Mouse (Mus musculus): Measurements from ENCODE around the gene Tmem131. TPM values are rescaled to one million over a fixed set of nuclear protein-coding genes. Genes with fewer than 3 reads are reported as not detected.

Gene Tmem131
- polyA plus RNA-seq (2016; fragmentation: Nextera tagmentation; extraction: Ambion mirVana), result 15.6 and 17.4 TPM in 2 replicates

- no peak for ATAC-seq (ENCODE audit: insufficient number of reproducible peaks, insufficient read depth, low FRiP score, low TSS enrichment, low read depth)
- 70% methylated on average over 5 of the region's 5 CpGs for WGBS
- H3K9me3 ChIP-seq, result no peaks in the 10 kb centered on the region
- no peak within 1 kb of the TSS for H3K4me3 ChIP-seq (replicated peaks)
- H3K4me1 ChIP-seq (replicated peaks), result peaks cover 3% of the 10 kb centered on the region; the same call in 1 of the 2 replicates
- no peak within 1 kb of the TSS for H3K4me2 ChIP-seq
- H3K27me3 ChIP-seq, result no peaks in the 10 kb centered on the region
- H3K9ac ChIP-seq (replicated peaks), result no peak within 1 kb of the TSS
- H3K27ac ChIP-seq, result no peak within 1 kb of the TSS
- no peaks in the 10 kb centered on the region for H3K36me3 ChIP-seq
Measured at GRCm38 (mm10) chr1:36943653-36944052, at the start of gene Tmem131. Gene Tmem131, minus strand, starts transcription at chr1:36943666.

GRCm38 (mm10) chr1:36988561-36988960, 45.1 kb upstream of the Tmem131 start:
- Histone ChIP-seq H3K27ac (no peak overlapping the region), H3K4me2 (no peak overlapping the region), H3K9ac (replicated peaks) (no peak overlapping the region), H3K36me3 (no peaks in the 10 kb centered on the region), H3K27me3 (no peaks in the 10 kb centered on the region), H3K4me1 (replicated peaks) (peaks cover 9% of the 10 kb centered on the region; the same call in 1 of the 2 replicates), H3K4me3 (replicated peaks) (no peak overlapping the region), H3K9me3 (no peaks in the 10 kb centered on the region)
- no peak for ATAC-seq (ENCODE audit: insufficient number of reproducible peaks, insufficient read depth, low FRiP score, low TSS enrichment, low read depth)
- WGBS, result 65% methylated on average over 6 of the region's 6 CpGs

- H3K4me1 ChIP-seq (replicated peaks), result peaks cover 10% of the 10 kb centered on the region; the same call in 1 of the 2 replicates
- no peaks in the 10 kb centered on the region for H3K36me3 ChIP-seq
- no peak for ATAC-seq (ENCODE audit: insufficient number of reproducible peaks, insufficient read depth, low FRiP score, low TSS enrichment, low read depth)
- no peak overlapping the region for H3K4me3 ChIP-seq (replicated peaks)
- WGBS, result 82% methylated on average over 6 of the region's 6 CpGs
- H3K9me3 ChIP-seq, result no peaks in the 10 kb centered on the region
- no peaks in the 10 kb centered on the region for H3K27me3 ChIP-seq
- no peak overlapping the region for H3K27ac ChIP-seq
- no peak overlapping the region for H3K9ac ChIP-seq (replicated peaks)
- no peak overlapping the region for H3K4me2 ChIP-seq
Measured at GRCm38 (mm10) chr1:36988161-36988560, 44.7 kb upstream of the Tmem131 start.

GRCm38 (mm10) chr1:36987172-36988148, 44.0 kb upstream of the Tmem131 start:
- H3K27me3 ChIP-seq, result no peaks in the 10 kb centered on the region
- no peak for ATAC-seq (ENCODE audit: insufficient number of reproducible peaks, insufficient read depth, low FRiP score, low TSS enrichment, low read depth)
- H3K4me1 ChIP-seq (replicated peaks), result peaks cover 10% of the 10 kb centered on the region; the same call in 1 of the 2 replicates
- no peaks in the 10 kb centered on the region for H3K36me3 ChIP-seq
- 83% methylated on average over 10 of the region's 10 CpGs for WGBS
- no peak overlapping the region for H3K4me2 ChIP-seq
- H3K9me3 ChIP-seq, result no peaks in the 10 kb centered on the region
- H3K4me3 ChIP-seq (replicated peaks), result no peak overlapping the region
- no peak overlapping the region for H3K9ac ChIP-seq (replicated peaks)
- H3K27ac ChIP-seq, result no peak overlapping the region

GRCm38 (mm10) chr1:36986396-36987160, 43.1 kb upstream of the Tmem131 start:
- H3K27me3 ChIP-seq, result no peaks in the 10 kb centered on the region
- no peak overlapping the region for H3K27ac ChIP-seq
- no peaks in the 10 kb centered on the region for H3K36me3 ChIP-seq
- peaks cover 10% of the 10 kb centered on the region; the same call in 1 of the 2 replicates for H3K4me1 ChIP-seq (replicated peaks)
- WGBS, result 72% methylated on average over 14 of the region's 14 CpGs
- H3K9ac ChIP-seq (replicated peaks), result no peak overlapping the region
- H3K4me2 ChIP-seq, result no peak overlapping the region
- H3K9me3 ChIP-seq, result no peaks in the 10 kb centered on the region
- no peak for ATAC-seq (ENCODE audit: insufficient number of reproducible peaks, insufficient read depth, low FRiP score, low TSS enrichment, low read depth)
- no peak overlapping the region for H3K4me3 ChIP-seq (replicated peaks)

GRCm38 (mm10) chr1:36985896-36986295, 42.4 kb upstream of the Tmem131 start:
- peaks cover 10% of the 10 kb centered on the region; the same call in 1 of the 2 replicates for H3K4me1 ChIP-seq (replicated peaks)
- WGBS, result 65% methylated on average over 6 of the region's 6 CpGs
- H3K36me3 ChIP-seq, result no peaks in the 10 kb centered on the region
- H3K4me3 ChIP-seq (replicated peaks), result no peak overlapping the region
- no peaks in the 10 kb centered on the region for H3K27me3 ChIP-seq
- no peaks in the 10 kb centered on the region for H3K9me3 ChIP-seq
- no peak overlapping the region for H3K27ac ChIP-seq
- ATAC-seq (ENCODE audit: insufficient number of reproducible peaks, insufficient read depth, low FRiP score, low TSS enrichment, low read depth), result no peak
- no peak overlapping the region for H3K9ac ChIP-seq (replicated peaks)
- H3K4me2 ChIP-seq, result no peak overlapping the region

GRCm38 (mm10) chr1:36984406-36984805, 40.9 kb upstream of the Tmem131 start:
- peaks cover 10% of the 10 kb centered on the region; the same call in 1 of the 2 replicates for H3K4me1 ChIP-seq (replicated peaks)
- no peaks in the 10 kb centered on the region for H3K9me3 ChIP-seq
- H3K27ac ChIP-seq, result no peak overlapping the region
- WGBS, result 16% methylated on average over 6 of the region's 6 CpGs
- H3K27me3 ChIP-seq, result no peaks in the 10 kb centered on the region
- ATAC-seq (ENCODE audit: insufficient number of reproducible peaks, insufficient read depth, low FRiP score, low TSS enrichment, low read depth), result no peak
- no peaks in the 10 kb centered on the region for H3K36me3 ChIP-seq
- H3K9ac ChIP-seq (replicated peaks), result no peak overlapping the region
- H3K4me2 ChIP-seq, result no peak overlapping the region
- H3K4me3 ChIP-seq (replicated peaks), result no peak overlapping the region

- WGBS, result 14% methylated on average over 4 of the region's 4 CpGs
- H3K9me3 ChIP-seq, result no peaks in the 10 kb centered on the region
- H3K36me3 ChIP-seq, result no peaks in the 10 kb centered on the region
- H3K4me3 ChIP-seq (replicated peaks), result no peak overlapping the region
- ATAC-seq (ENCODE audit: insufficient number of reproducible peaks, insufficient read depth, low FRiP score, low TSS enrichment, low read depth), result no peak
- no peak overlapping the region for H3K27ac ChIP-seq
- no peak overlapping the region for H3K4me2 ChIP-seq
- H3K4me1 ChIP-seq (replicated peaks), result peaks cover 10% of the 10 kb centered on the region; the same call in 1 of the 2 replicates
- H3K9ac ChIP-seq (replicated peaks), result no peak overlapping the region
- H3K27me3 ChIP-seq, result no peaks in the 10 kb centered on the region
Measured at GRCm38 (mm10) chr1:36983754-36984153, 40.3 kb upstream of the Tmem131 start.

- 89% methylated on average over 9 of the region's 9 CpGs for WGBS
- no peak overlapping the region for H3K4me3 ChIP-seq (replicated peaks)
- H3K27me3 ChIP-seq, result no peaks in the 10 kb centered on the region
- H3K27ac ChIP-seq, result no peak overlapping the region
- H3K9ac ChIP-seq (replicated peaks), result no peak overlapping the region
- peaks cover 10% of the 10 kb centered on the region; the same call in 1 of the 2 replicates for H3K4me1 ChIP-seq (replicated peaks)
- ATAC-seq (ENCODE audit: insufficient number of reproducible peaks, insufficient read depth, low FRiP score, low TSS enrichment, low read depth), result no peak
- H3K4me2 ChIP-seq, result no peak overlapping the region
- no peaks in the 10 kb centered on the region for H3K36me3 ChIP-seq
- H3K9me3 ChIP-seq, result no peaks in the 10 kb centered on the region
Measured at GRCm38 (mm10) chr1:36982191-36982961, 38.9 kb upstream of the Tmem131 start.

- no peak overlapping the region for H3K27ac ChIP-seq
- whole genome bisulfite sequencing, result 90% methylated on average over 4 of the region's 4 CpGs
- H3K36me3 ChIP-seq, result no peaks in the 10 kb centered on the region
- H3K4me3 ChIP-seq (replicated peaks), result no peak overlapping the region
- ATAC-seq (ENCODE audit: insufficient number of reproducible peaks, insufficient read depth, low FRiP score, low TSS enrichment, low read depth), result no peak
- H3K4me1 ChIP-seq (replicated peaks), result no peaks in the 10 kb centered on the region
- H3K4me2 ChIP-seq, result no peak overlapping the region
- H3K27me3 ChIP-seq, result no peaks in the 10 kb centered on the region
- no peak overlapping the region for H3K9ac ChIP-seq (replicated peaks)
- H3K9me3 ChIP-seq, result no peaks in the 10 kb centered on the region
Measured at GRCm38 (mm10) chr1:36976770-36977169, 33.3 kb upstream of the Tmem131 start.
